Mouse (Mus musculus) WW6 (cell line): ENCODE results near the gene Col6a3.

Source experiments
- DNase-seq: peaks from one replicate; pipeline ENCODE4 v3.0.0-alpha.2; 2013; ENCODE audit warnings: low read depth, low spot score

Col6a3 gene

GRCm38 (mm10) chr1:90723754-90724153 lies 120.0 kb downstream of the Col6a3 start:
- no peak for DNase-seq

DNA sequence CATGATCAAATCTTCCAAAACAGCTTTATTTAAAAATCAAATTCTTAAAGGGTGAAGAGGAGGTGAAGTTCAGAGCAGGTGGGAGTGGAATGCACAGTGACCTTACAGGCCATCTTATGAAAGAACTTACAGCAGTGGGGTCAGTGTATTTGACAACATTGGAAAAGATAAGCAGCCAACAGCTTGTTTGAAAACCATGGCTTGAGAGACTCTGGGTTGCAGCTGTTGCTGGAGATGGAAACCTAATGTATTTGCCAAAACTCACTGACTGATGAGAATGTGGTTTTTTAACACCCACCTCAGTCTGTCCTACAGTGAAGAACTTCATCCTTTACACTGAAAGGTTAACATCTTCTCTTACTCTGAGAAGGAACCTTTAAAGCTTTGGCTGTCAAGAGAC lies 120.4 kb downstream of the Col6a3 start:
- DNase-seq: no peak

DNA sequence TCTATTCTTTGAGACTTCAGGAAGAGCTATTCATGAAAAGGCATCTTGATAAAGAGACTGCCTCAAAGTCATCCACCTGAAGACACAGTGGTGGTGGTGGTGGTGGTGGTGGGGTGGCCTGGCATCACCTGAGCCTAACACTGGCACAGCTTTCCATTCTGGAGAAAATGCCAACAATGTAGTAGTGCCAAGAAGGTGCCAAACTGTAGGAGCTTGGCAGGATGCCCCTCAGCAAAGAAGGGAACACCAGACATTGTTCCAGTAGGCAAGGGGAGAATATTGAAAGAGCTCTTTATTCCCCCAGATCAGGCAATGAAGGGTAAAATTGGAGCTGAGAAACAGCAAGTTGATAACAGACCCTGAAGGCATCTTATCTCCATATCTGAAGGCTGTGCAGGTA lies 121.8 kb downstream of the Col6a3 start:
- DNase-seq: no peak

DNA sequence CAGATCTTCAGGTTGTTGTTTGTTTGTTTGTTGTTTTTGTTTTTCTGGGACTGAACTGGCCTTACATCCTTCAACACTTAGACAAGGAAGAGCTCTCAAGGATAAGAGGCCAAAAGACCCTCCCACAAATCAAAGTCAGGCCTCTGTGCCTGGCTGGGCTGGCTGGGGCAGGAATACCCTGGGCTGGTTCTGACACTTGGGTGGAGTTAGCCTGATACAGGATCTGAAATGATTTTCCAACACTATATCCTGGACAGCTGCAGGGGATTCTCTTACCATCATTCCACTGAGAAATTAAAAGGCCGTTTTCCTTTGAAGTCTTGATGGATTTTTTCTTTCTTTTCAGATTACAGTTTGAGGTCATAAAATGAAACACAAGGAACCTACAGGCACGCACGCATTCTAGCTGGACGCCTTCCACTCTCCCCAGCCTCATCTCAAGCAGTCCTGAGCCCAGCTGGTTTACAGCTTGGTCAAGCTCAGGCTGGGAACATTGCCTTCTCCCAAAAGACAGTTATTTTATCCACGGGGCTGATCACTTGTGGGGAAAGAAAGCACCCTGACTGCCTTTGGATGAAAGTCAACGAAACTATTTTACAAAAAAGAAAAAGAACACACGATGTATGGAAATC lies 123.0 kb downstream of the Col6a3 start:
- DNase-seq: no peak

DNA sequence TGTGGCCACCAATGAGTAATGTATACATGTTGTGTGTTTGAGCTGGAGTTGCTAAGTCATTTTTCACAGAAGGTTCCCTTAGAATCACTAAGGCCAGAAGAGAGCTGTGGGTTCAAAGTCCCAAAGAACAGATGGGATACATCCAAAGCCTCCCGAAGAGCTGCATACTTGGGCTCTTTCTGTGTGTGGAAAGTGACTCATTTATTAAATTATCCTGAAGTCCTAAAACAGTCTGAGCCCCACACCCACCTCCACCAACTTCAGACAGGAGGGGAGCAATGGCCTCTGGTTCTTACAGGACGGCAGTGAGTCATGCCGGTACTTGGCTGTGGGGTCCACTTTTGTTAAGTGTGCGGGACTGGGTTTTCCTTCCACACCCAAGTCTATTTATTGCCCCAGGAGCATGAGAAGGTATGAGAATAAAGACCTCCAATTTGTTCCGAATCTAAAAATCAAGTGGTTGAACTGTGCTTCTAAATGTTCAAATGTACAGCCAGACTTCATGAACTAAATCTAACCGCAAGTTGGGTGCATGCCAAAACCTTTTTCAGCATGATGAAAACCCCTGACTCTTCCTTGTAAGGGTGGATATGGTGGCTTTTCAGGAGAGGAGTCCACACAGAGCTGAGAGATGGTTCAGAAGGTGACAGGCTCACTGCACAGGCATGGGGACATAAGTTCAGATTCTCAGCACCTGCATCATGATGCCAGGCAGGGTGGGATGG lies 124.8 kb downstream of the Col6a3 start:
- no peak for DNase-seq

DNA sequence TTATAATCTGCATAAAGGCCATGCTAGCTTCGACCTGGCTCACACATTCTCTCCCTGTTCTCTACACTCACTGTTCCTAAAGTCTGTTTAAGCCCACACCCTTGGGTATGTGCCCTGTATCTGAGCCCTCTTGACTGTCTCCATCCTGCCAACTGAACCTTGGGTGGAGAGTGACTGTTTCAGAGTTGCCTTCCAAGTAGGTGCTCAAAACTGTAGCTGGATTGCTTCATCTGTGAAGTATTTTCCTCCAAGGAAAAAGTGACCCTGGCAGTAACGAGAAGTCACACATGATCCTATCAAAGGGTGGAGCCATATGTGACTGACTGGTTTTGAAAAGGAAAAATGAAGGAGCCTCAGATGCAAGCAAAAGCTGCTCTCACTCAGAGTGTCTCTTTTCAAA lies 127.5 kb downstream of the Col6a3 start:
- DNase-seq: no peak
